Mouse (Mus musculus) heart, postnatal 25 days (tissue): ENCODE data around the gene Cerkl. TPM values are rescaled to one million over a fixed set of nuclear protein-coding genes. Genes with fewer than 3 reads are reported as not detected.

ENCODE experiments used
- DNase-seq: peaks from one replicate; pipeline ENCODE4 v3.0.0; 2022; ENCODE audit warnings: low spot score
- intact Hi-C: fragments of 180-260 bp; cut with DNase I; formaldehyde crosslinking; loops from one replicate; pipeline ENCODE4 v1.15.1; 2025
- total RNA-seq, 2 experiments: library from RNA; stranded (reverse); gene quantifications; 2 replicates each; pipeline ENCODE4 v1.2.3; 2021

Cerkl gene
- total RNA-seq: 1 to 10 TPM in 1 of 2 experiments, under 1 TPM in 1; 0.70 to 1.5 TPM

- no peak for DNase-seq
- intact Hi-C loops: no loop called here
Measured at GRCm38 (mm10) chr2:79456575-79457349, at the start of gene Cerkl, which contains the start of gene Neurod1. Gene Cerkl, minus strand, starts transcription at chr2:79456785. Gene Neurod1, minus strand, starts transcription at chr2:79456751.

- DNase-seq: peak; percentile 8
- intact Hi-C loops: loop anchor here (2.0 to 10.0 kb wide), 4 partner anchors 132 to 1452 kb away; no protein-coding TSS in a partner anchor
Measured at GRCm38 (mm10) chr2:79498990-79499755, 42.6 kb upstream of the Cerkl start.

GRCm38 (mm10) chr2:79485127-79485526 lies 28.5 kb upstream of the Cerkl start:
- no peak for DNase-seq

GRCm38 (mm10) chr2:79482511-79482910 lies 25.9 kb upstream of the Cerkl start:
- DNase-seq: no peak
- intact Hi-C loops: no loop called here

More at GRCm38 (mm10) chr2:79485127-79485526, 28.5 kb upstream of the Cerkl start:
- intact Hi-C loops: no loop called here

- DNase-seq: no peak
- intact Hi-C loops: no loop called here
Measured at GRCm38 (mm10) chr2:79462411-79462810, 5.8 kb upstream of the Cerkl start.

- intact Hi-C loops: no loop called here
- no peak for DNase-seq
Measured at GRCm38 (mm10) chr2:79461861-79462260, 5.3 kb upstream of the Cerkl start.

GRCm38 (mm10) chr2:79460586-79460985 lies 4.0 kb upstream of the Cerkl start:
- intact Hi-C loops: no loop called here
- DNase-seq: no peak

GRCm38 (mm10) chr2:79460107-79460506 lies 3.5 kb upstream of the Cerkl start:
- DNase-seq: no peak
- intact Hi-C loops: no loop called here

GRCm38 (mm10) chr2:79459061-79460045 lies 2.8 kb upstream of the Cerkl start:
- intact Hi-C loops: no loop called here
- no peak for DNase-seq

GRCm38 (mm10) chr2:79457932-79458331 lies 1.3 kb upstream of the Cerkl start:
- intact Hi-C loops: no loop called here
- DNase-seq: no peak

- DNase-seq: no peak
- intact Hi-C loops: no loop called here
Measured at GRCm38 (mm10) chr2:79457434-79457833, 849 bp upstream of the Cerkl start.

GRCm38 (mm10) chr2:79455646-79456045 lies 939 bp downstream of the Cerkl start:
- no peak for DNase-seq
- intact Hi-C loops: no loop called here

GRCm38 (mm10) chr2:79454786-79455446 lies 1.7 kb downstream of the Cerkl start:
- intact Hi-C loops: no loop called here
- DNase-seq: no peak

- DNase-seq: no peak
- intact Hi-C loops: no loop called here
Measured at GRCm38 (mm10) chr2:79453901-79454781, 2.4 kb downstream of the Cerkl start.

- intact Hi-C loops: no loop called here
- no peak for DNase-seq
Measured at GRCm38 (mm10) chr2:79451438-79451837, 5.1 kb downstream of the Cerkl start.

GRCm38 (mm10) chr2:79450684-79451394 lies 5.7 kb downstream of the Cerkl start:
- DNase-seq: no peak
- intact Hi-C loops: no loop called here

- intact Hi-C loops: no loop called here
- no peak for DNase-seq
Measured at GRCm38 (mm10) chr2:79449371-79449770, 7.2 kb downstream of the Cerkl start.

GRCm38 (mm10) chr2:79447198-79447597 lies 9.4 kb downstream of the Cerkl start:
- no peak for DNase-seq
- intact Hi-C loops: no loop called here
